Mouse (Mus musculus) heart, adult 11 months (tissue): ENCODE data around the gene Zbtb3.

Experiments
- DNase-seq: peaks from one replicate; pipeline ENCODE4 v3.0.0; 2022

The Zbtb3 gene

GRCm38 (mm10) chr19:8841012-8841411 lies 38.7 kb downstream of the Zbtb3 start:
- DNase-seq, result peak; percentile 93

- peak; percentile 91 for DNase-seq
These were observed 40.6 kb downstream of the Zbtb3 start for GRCm38 (mm10) chr19:8842961-8843360.

DNA sequence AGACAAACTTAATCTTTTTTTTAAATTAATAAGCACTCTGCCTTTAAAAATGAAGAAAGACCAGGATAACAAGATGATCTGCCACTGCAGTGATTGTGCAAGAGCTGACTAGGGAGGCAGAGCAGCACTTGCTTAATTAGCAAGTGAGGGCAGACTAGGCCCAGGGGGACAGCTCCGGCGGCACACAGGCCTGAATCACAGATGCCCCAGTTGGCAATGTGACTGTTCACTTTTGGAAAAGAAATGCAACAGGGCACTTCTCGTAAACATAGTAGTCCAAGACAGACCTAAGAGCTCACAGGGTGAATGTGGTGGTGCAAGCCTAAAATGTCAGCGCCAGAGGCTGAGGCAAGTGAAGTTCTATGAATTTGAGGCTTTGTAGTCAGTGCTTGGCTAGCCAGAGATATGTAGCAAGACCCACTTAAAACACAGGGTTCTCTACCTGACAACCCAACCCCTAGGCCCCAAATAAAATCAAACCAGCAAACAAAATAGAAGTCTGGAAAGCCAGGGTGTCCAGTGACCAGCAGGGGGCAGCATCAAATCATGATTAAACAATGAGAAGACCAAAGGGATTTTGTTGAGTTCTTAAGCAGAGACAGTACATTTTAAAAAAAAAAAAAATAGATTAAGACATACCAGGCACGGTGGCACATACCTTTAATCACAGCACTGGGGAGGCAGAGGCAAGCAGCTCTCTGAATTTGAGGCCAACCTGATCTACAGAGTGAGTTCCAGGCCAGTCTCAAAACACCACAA lies 42.2 kb downstream of the Zbtb3 start:
- peak; percentile 90 for DNase-seq

- DNase-seq, result no peak
These were observed 46.0 kb downstream of the Zbtb3 start for GRCm38 (mm10) chr19:8848356-8848755.

GRCm38 (mm10) chr19:8850402-8850901 lies 48.1 kb downstream of the Zbtb3 start, which contains the start of gene Lrrn4cl:
Gene Lrrn4cl, plus strand, starts transcription at chr19:8850768.
- peak; percentile 98 for DNase-seq

GRCm38 (mm10) chr19:8851639-8852038 lies 49.3 kb downstream of the Zbtb3 start:
- no peak for DNase-seq

DNA sequence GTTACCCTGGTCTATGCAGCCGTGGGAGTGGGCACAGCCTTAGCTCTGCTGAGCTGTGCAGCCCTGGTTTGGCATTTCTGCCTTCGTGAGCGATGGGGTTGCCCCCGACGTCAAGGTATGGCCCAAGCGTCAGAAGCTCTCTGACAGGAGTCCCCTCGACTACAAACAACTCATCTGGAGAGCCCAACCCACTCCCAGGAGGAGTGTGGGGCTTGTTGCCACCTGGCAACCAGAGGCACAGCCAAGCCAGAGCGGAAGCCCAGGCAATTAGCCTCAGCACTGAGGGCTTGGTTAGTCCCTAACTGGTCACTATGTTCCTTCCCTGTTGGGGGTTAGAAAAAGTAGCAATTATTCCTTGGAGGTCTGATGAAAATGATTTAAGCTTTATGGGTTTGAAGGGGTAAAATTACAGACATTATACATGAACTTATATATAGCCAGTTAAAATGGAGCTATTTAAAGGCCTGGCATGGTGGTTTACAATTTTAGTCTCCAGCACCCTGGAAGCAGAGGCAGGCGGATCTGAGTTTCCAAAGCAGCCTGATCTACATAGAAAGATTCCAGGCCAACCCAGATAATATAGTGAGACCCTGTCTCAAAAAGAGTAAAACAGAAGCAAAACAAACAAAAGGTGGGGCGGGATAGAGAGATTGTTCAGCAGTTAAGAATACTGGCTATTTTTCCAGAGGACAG lies 50.0 kb downstream of the Zbtb3 start:
- peak; percentile 96 for DNase-seq

GRCm38 (mm10) chr19:8853117-8853516 lies 50.8 kb downstream of the Zbtb3 start:
- DNase-seq, result no peak
